Mouse (Mus musculus) gastrocnemius, postnatal 36 days (tissue): Measurements from ENCODE around the gene Sap25. TPM values are rescaled to one million over a fixed set of nuclear protein-coding genes. Genes with fewer than 3 reads are reported as not detected.
"Not testable (repeated sequence)": the region's sequence is repeated elsewhere in the genome, so short reads cannot be mapped to it uniquely, and the experiment has no call there.

Source experiments
- DNase-seq, 2 experiments: peaks; one replicate each; pipeline ENCODE4 v3.0.0; 2022
- intact Hi-C: fragments of 180-260 bp; cut with DNase I; formaldehyde crosslinking; loops from one replicate; pipeline ENCODE4 v1.15.1; 2025
- long read RNA-seq, 2 experiments: library from polyadenylated mRNA; stranded (forward); transcript quantifications; one replicate each; pipeline ENCODE4 v2.0.0; 2021
- total RNA-seq, 2 experiments: library from RNA; stranded (reverse); gene quantifications; 2 replicates each; pipeline ENCODE4 v1.2.3; 2021

The Sap25 gene
- total RNA-seq, result 1 to 10 TPM; 2.3 to 2.7 TPM
- long read RNA-seq, experiment 1, result 0 reads
- long read RNA-seq, experiment 2, partial matches to known transcripts, result 0 of 2 reads
- long read RNA-seq, experiment 2, other reads (novel, unspliced or antisense), result 1 of 2 reads

DNA sequence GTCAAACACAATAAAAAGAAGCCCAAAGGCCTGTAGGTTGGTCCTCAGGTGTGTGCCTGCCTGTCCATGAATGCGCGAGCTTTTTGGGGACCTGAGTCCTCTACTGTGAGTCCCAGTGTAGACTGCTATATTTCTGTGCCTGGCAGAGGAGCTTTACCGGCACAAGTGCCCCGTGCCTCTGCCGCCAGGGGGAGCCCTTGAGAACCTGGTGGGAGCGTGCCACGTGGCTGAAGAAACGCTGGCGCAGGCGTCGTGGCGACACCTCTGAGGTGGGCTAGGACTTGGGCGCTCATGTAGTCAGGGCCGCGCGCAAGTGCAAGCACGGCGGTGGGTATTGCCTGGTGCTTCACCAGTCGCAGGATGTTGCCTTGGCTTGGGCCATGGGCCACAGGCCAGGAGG, at the start of gene Sap25:
Gene Sap25, plus strand, starts transcription at position 281 of the 400 bp plus-strand sequence.
- intact Hi-C loops, result no loop called here
- no peak for DNase-seq

GRCm38 (mm10) chr5:137595921-137596320, 45.2 kb upstream of the Sap25 start:
- DNase-seq, result no peak

GRCm38 (mm10) chr5:137596601-137597261, 44.4 kb upstream of the Sap25 start:
- DNase-seq, result no peak
- intact Hi-C loops, result no loop called here

More at GRCm38 (mm10) chr5:137595921-137596320, 45.2 kb upstream of the Sap25 start:
- intact Hi-C loops, result no loop called here

DNA sequence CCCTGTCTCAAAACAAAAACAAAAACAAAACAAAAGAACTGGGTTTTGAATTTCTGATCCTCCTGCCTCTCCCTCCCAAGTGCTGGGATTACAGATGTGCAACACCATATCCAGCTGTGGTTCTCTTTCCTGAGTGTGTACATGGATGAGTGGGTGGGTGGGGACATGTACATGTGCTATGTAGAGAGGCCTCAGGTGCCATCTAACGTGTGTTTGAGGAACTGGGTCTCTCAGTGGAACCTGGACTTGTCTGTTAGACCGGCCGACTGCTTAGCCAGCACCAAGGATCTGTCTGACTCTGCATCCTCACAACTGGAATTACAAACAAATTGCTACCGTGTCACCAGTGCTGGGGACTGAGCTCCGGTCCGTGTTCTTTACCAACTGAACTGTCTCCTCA, 43.5 kb upstream of the Sap25 start:
- DNase-seq, result no peak
- intact Hi-C loops, result no loop called here

- intact Hi-C loops, result no loop called here
- DNase-seq, result no peak
Measured at GRCm38 (mm10) chr5:137598100-137598826, 42.9 kb upstream of the Sap25 start.

GRCm38 (mm10) chr5:137599600-137599999, 41.5 kb upstream of the Sap25 start:
- intact Hi-C loops, result no loop called here
- DNase-seq, result no peak

DNA sequence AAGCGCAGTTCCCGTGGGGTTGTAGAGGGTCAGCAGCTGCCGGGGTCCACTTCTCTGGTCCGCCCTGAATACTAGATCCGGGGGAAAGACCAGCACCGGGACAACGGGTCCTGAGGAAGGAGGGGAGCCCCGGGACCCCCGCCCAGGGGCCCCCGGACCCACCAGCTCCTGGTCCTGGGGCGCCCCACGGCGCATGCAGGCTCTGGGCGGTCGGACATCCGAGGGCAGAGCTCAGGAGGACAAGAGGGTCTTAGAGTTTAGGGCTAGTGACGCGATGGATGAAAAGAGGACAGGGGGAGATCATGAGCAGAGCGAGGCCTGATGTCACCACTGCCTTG, 40.9 kb upstream of the Sap25 start:
- intact Hi-C loops, result loop anchor here (2.0 kb wide), 1 partner anchor 67 kb away; the partner anchor contains the start of genes Epo and Gnb2
- no peak for DNase-seq

DNA sequence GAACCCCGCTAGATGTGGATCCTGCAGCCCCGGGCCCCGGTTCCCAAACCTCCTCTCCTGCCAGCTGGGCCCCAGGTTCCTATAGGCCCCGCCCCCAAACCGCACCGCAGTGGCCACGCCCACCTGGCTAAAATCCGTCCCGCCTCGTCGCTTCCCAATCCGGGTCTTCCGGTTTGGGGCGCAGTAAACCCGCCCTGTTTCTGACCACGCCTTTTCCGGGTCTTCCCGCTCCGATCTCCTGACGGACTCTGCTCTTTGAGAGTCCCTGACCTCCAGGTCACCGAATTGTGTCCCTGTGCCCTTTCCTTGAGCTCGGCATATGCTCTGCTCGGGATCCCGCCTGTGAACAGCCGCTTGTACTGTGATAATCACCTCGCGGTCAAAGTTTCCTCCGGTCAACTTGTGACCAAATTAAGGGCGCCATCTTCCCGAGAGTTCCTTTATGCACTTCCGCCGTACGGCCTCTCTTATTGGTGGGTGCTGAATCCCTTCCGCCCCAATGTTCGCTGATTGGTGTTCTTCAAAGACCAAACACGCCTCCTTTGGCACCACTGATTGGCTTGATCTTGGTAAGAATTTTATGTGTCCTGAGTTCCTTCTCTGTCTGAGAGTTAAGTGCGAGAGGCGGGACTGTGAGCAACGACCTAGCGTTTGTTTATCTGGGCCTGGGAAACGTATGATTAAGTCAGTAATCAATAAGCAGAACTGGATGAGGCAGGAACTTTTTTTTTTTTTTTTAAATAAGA, 40.3 kb upstream of the Sap25 start, which contains the start of gene Mospd3:
Gene Mospd3, minus strand, starts transcription at position 440 of the 746 bp plus-strand sequence.
- intact Hi-C loops, result loop anchor here (2.0 kb wide), 1 partner anchor 68 kb away; the partner anchor contains the start of genes Epo and Gnb2
- peak; percentile 94 to 97 for DNase-seq

GRCm38 (mm10) chr5:137601365-137601729, 39.8 kb upstream of the Sap25 start:
- DNase-seq, result no peak
- intact Hi-C loops, result loop anchor here (2.0 kb wide), 1 partner anchor 69 kb away; the partner anchor contains the start of genes Epo and Gnb2

- intact Hi-C loops, result no loop called here
Measured at GRCm38 (mm10) chr5:137607860-137608653, 33.1 kb upstream of the Sap25 start.

DNA sequence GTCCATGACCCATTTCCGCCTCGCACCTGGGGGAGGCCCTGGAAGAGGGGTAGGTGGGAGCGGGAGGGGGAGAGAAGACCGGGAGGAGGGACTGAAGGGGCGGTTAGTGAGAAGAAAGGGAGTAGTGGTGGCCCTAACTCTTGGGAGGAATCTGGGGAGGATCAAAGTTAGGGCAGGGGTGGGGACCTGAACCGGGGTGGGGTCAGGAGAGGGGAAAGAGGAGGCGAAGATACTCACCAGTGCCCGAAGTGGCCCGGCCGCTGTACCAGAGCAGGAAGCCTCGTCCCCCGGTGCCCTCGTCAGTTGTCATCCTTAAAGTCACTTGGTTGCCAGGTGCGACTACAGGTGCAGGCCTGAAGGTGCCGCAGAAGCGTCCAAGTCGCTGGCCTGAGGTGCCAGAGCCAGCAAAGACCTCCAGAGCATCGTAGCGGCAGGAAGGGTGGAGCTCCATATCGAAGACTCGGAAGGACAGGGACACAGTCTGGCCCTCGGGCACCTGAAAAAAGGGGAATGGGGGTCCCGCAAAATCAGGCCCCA, 32.4 kb upstream of the Sap25 start:
- DNase-seq, result no peak
- intact Hi-C loops, result no loop called here

More at GRCm38 (mm10) chr5:137607860-137608653, 33.1 kb upstream of the Sap25 start:
- no peak for DNase-seq

GRCm38 (mm10) chr5:137609292-137609691, 31.8 kb upstream of the Sap25 start:
- intact Hi-C loops, result no loop called here
- DNase-seq, result no peak

- intact Hi-C loops, result no loop called here
- no peak for DNase-seq
Measured at GRCm38 (mm10) chr5:137610056-137610455, 31.1 kb upstream of the Sap25 start.

DNA sequence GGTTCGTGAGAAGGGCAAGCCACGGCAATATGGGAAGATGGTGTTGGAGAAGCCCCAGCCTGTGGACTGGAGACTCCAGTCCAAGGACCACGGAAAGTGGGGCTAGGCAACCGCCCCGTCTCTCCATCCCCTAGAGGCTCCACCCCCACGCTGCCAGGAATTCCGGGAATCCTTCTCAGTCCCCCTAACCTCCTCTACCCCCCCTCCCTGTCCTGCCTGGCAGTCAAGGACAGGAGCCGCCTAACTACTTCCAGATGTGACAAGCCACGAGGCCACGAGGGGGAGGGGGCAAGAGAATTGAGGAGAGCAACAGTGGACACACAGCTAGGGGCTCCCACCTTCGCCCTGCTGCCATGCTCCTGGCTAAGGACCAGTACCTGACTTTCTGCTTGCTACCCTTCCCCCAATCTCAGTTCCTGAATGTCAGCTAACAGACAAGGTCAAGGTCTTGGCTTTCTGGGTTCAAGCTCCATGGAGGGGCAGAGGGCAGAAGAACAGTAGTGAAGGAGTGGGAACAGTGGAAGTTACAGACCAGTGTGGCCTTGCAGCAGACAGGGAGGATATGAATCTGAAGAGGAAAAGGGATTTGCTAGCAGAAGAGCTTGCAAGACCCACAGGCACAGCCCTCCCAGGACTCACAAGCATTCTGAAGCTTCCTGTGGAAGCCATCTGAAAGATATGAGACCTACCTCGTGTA, 30.4 kb upstream of the Sap25 start:
- intact Hi-C loops, result no loop called here
- peak; percentile 70 to 91 for DNase-seq

DNA sequence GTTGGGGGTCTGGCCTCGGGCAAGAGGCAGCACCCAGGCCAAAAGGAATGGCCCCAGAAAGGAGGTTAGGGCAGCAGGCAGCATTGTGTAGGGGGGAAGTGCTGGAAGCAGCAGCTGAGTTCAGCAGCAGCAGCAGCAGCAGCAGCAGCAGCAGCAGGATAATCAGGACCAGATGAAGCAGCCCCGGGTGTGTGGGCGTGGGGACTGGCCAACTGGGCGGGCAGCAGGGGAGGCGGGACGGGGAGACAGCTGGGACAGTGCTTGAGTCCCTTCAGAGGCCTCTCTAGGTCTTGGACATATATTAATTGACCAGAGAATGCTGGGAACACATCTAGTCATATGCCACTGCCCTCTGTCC, 29.9 kb upstream of the Sap25 start:
- intact Hi-C loops, result no loop called here
- DNase-seq, result peak; percentile 65 to 87

- no peak for DNase-seq
- intact Hi-C loops, result no loop called here
Measured at GRCm38 (mm10) chr5:137613076-137613475, 28.1 kb upstream of the Sap25 start.

DNA sequence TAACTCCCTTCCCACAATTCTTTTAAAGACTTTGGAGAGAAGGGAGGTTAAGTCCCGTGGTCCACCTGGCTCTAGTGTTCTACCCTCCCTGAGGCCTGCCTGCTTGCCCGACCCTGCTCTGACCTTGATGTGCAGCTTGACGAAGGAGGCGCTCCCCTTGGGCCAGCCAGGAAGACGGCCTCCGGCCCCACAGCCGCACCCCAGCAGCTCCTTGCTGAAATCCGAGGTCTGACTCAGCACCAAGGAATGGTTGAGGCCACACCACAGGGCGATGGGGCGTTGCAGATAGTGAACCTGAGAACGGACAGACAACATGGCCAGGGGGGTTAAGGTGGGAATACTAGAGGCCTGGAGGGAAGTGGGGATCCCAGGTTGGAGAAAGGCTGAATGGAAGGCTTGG, 27.6 kb upstream of the Sap25 start, which contains the start of gene Pcolce:
Gene Pcolce, minus strand, starts transcription at position 235 of the 400 bp plus-strand sequence.
- DNase-seq, result peak; percentile 45 to 46
- intact Hi-C loops, result no loop called here

GRCm38 (mm10) chr5:137614921-137615320, 26.2 kb upstream of the Sap25 start:
- DNase-seq, intact Hi-C loops: not testable (repeated sequence)

GRCm38 (mm10) chr5:137615347-137615746, 25.8 kb upstream of the Sap25 start:
- DNase-seq, result no peak
- intact Hi-C loops, result no loop called here
